Mouse (Mus musculus): ENCODE data around the gene Palm2. TPM values are rescaled to one million over a fixed set of nuclear protein-coding genes. Genes with fewer than 3 reads are reported as not detected.

Palm2 gene
- total RNA-seq, 1 experiment = 1.8 TPM

GRCm38 (mm10) chr4:57574181-57574580, 140.1 kb downstream of the Palm2 start:
- TF ChIP-seq MAFK (IDR thresholded peaks at IDR 0.05; ENCODE audit: insufficient read depth, low read depth, low read length) = no peak
- in situ Hi-C loops (cut with MboI; ENCODE audit: low sequenced_read_pairs in 2 of 2, unreplicated experiment in 2 of 2) = no loop called here
- H3K9ac ChIP-seq (ENCODE audit: insufficient read depth, low read depth, low read length, poor library complexity, severe bottlenecking) = no peak overlapping the region
- no peak for DNase-seq (ENCODE audit: low read depth, low spot score)
- H3K9me3 ChIP-seq (ENCODE audit: control insufficient read depth, insufficient read depth, low read depth, low read length) = no peaks in the 10 kb centered on the region
- no peaks in the 10 kb centered on the region for H3K36me3 ChIP-seq (ENCODE audit: control insufficient read depth, insufficient read depth, low read length, poor library complexity, severe bottlenecking)
- no peak overlapping the region for H3K27ac ChIP-seq (ENCODE audit: insufficient read depth, low read depth, low read length, poor library complexity, severe bottlenecking)
- H3K4me3 ChIP-seq (ENCODE audit: insufficient read depth in 1 of 2, low read depth in 1 of 2, low read length in 2 of 2, poor library complexity in 1 of 2, severe bottlenecking in 1 of 2) = no peak overlapping the region
- H3K4me1 ChIP-seq (ENCODE audit: control insufficient read depth in 2 of 2, insufficient read depth in 2 of 2, low read length in 2 of 2, poor library complexity in 1 of 2) = no peaks in the 10 kb centered on the region

GRCm38 (mm10) chr4:57574646-57575045, 140.6 kb downstream of the Palm2 start:
- Histone ChIP-seq H3K27ac (ENCODE audit: insufficient read depth, low read depth, low read length, poor library complexity, severe bottlenecking) (no peak overlapping the region), H3K9ac (ENCODE audit: insufficient read depth, low read depth, low read length, poor library complexity, severe bottlenecking) (no peak overlapping the region), H3K36me3 (ENCODE audit: control insufficient read depth, insufficient read depth, low read length, poor library complexity, severe bottlenecking) (no peaks in the 10 kb centered on the region), H3K4me3 (ENCODE audit: insufficient read depth in 1 of 2, low read depth in 1 of 2, low read length in 2 of 2, poor library complexity in 1 of 2, severe bottlenecking in 1 of 2) (no peak overlapping the region), H3K9me3 (ENCODE audit: control insufficient read depth, insufficient read depth, low read depth, low read length) (no peaks in the 10 kb centered on the region), H3K4me1 (ENCODE audit: control insufficient read depth in 2 of 2, insufficient read depth in 2 of 2, low read length in 2 of 2, poor library complexity in 1 of 2) (no peaks in the 10 kb centered on the region)
- no peak for DNase-seq (ENCODE audit: low read depth, low spot score)
- in situ Hi-C loops (cut with MboI; ENCODE audit: low sequenced_read_pairs in 2 of 2, unreplicated experiment in 2 of 2) = no loop called here
- TF ChIP-seq HCFC1 (IDR thresholded peaks at IDR 0.05; ENCODE audit: borderline replicate concordance, insufficient read depth, low read length) (no peak), ZC3H11A (IDR thresholded peaks at IDR 0.05; ENCODE audit: borderline replicate concordance, low read depth, low read length) (no peak), CHD2 (IDR thresholded peaks at IDR 0.05; ENCODE audit: low read depth, low read length) (no peak), ZNF384 (IDR thresholded peaks at IDR 0.05; ENCODE audit: low read depth, low read length) (no peak), MAFK (IDR thresholded peaks at IDR 0.05; ENCODE audit: insufficient read depth, low read depth, low read length) (no peak)

GRCm38 (mm10) chr4:57575686-57576085, 141.6 kb downstream of the Palm2 start:
- H3K9ac ChIP-seq (ENCODE audit: insufficient read depth, low read depth, low read length, poor library complexity, severe bottlenecking) = no peak overlapping the region
- H3K4me3 ChIP-seq (ENCODE audit: insufficient read depth in 1 of 2, low read depth in 1 of 2, low read length in 2 of 2, poor library complexity in 1 of 2, severe bottlenecking in 1 of 2) = no peak overlapping the region
- H3K9me3 ChIP-seq (ENCODE audit: control insufficient read depth, insufficient read depth, low read depth, low read length) = no peaks in the 10 kb centered on the region
- in situ Hi-C loops (cut with MboI; ENCODE audit: low sequenced_read_pairs in 2 of 2, unreplicated experiment in 2 of 2) = no loop called here
- no peak overlapping the region for H3K27ac ChIP-seq (ENCODE audit: insufficient read depth, low read depth, low read length, poor library complexity, severe bottlenecking)
- no peaks in the 10 kb centered on the region for H3K4me1 ChIP-seq (ENCODE audit: control insufficient read depth in 2 of 2, insufficient read depth in 2 of 2, low read length in 2 of 2, poor library complexity in 1 of 2)
- no peak for TF ChIP-seq ZNF384 (IDR thresholded peaks at IDR 0.05; ENCODE audit: low read depth, low read length)
- no peak for TF ChIP-seq HCFC1 (IDR thresholded peaks at IDR 0.05; ENCODE audit: borderline replicate concordance, insufficient read depth, low read length)
- no peak for TF ChIP-seq ZC3H11A (IDR thresholded peaks at IDR 0.05; ENCODE audit: borderline replicate concordance, low read depth, low read length)
- no peak for TF ChIP-seq MAFK (IDR thresholded peaks at IDR 0.05; ENCODE audit: insufficient read depth, low read depth, low read length)
- TF ChIP-seq CHD2 (IDR thresholded peaks at IDR 0.05; ENCODE audit: low read depth, low read length) = no peak
- H3K36me3 ChIP-seq (ENCODE audit: control insufficient read depth, insufficient read depth, low read length, poor library complexity, severe bottlenecking) = no peaks in the 10 kb centered on the region
- no peak for DNase-seq (ENCODE audit: low read depth, low spot score)

- H3K27ac ChIP-seq (ENCODE audit: insufficient read depth, low read depth, low read length, poor library complexity, severe bottlenecking) = no peak overlapping the region
- TF ChIP-seq MAFK (IDR thresholded peaks at IDR 0.05; ENCODE audit: insufficient read depth, low read depth, low read length) (no peak), ZNF384 (IDR thresholded peaks at IDR 0.05; ENCODE audit: low read depth, low read length) (no peak), ZC3H11A (IDR thresholded peaks at IDR 0.05; ENCODE audit: borderline replicate concordance, low read depth, low read length) (no peak), CHD2 (IDR thresholded peaks at IDR 0.05; ENCODE audit: low read depth, low read length) (no peak), HCFC1 (IDR thresholded peaks at IDR 0.05; ENCODE audit: borderline replicate concordance, insufficient read depth, low read length) (no peak)
Measured at GRCm38 (mm10) chr4:57576095-57576494, 142.0 kb downstream of the Palm2 start.

GRCm38 (mm10) chr4:57579683-57580082, 145.6 kb downstream of the Palm2 start:
- Histone ChIP-seq H3K36me3 (ENCODE audit: control insufficient read depth, insufficient read depth, low read length, poor library complexity, severe bottlenecking) (no peaks in the 10 kb centered on the region), H3K4me1 (ENCODE audit: control insufficient read depth in 2 of 2, insufficient read depth in 2 of 2, low read length in 2 of 2, poor library complexity in 1 of 2) (no peaks in the 10 kb centered on the region), H3K4me3 (ENCODE audit: insufficient read depth in 1 of 2, low read depth in 1 of 2, low read length in 2 of 2, poor library complexity in 1 of 2, severe bottlenecking in 1 of 2) (no peak overlapping the region), H3K9ac (ENCODE audit: insufficient read depth, low read depth, low read length, poor library complexity, severe bottlenecking) (no peak overlapping the region), H3K9me3 (ENCODE audit: control insufficient read depth, insufficient read depth, low read depth, low read length) (no peaks in the 10 kb centered on the region), H3K27ac (ENCODE audit: insufficient read depth, low read depth, low read length, poor library complexity, severe bottlenecking) (no peak overlapping the region)
- in situ Hi-C loops (cut with MboI; ENCODE audit: low sequenced_read_pairs in 2 of 2, unreplicated experiment in 2 of 2) = no loop called here
- TF ChIP-seq HCFC1 (IDR thresholded peaks at IDR 0.05; ENCODE audit: borderline replicate concordance, insufficient read depth, low read length) (no peak), MAFK (IDR thresholded peaks at IDR 0.05; ENCODE audit: insufficient read depth, low read depth, low read length) (no peak), ZC3H11A (IDR thresholded peaks at IDR 0.05; ENCODE audit: borderline replicate concordance, low read depth, low read length) (no peak), ZNF384 (IDR thresholded peaks at IDR 0.05; ENCODE audit: low read depth, low read length) (no peak), CHD2 (IDR thresholded peaks at IDR 0.05; ENCODE audit: low read depth, low read length) (no peak)
- no peak for DNase-seq (ENCODE audit: low read depth, low spot score)

More at GRCm38 (mm10) chr4:57576095-57576494, 142.0 kb downstream of the Palm2 start:
- no peak overlapping the region for H3K9ac ChIP-seq (ENCODE audit: insufficient read depth, low read depth, low read length, poor library complexity, severe bottlenecking)
- no peaks in the 10 kb centered on the region for H3K36me3 ChIP-seq (ENCODE audit: control insufficient read depth, insufficient read depth, low read length, poor library complexity, severe bottlenecking)
- DNase-seq (ENCODE audit: low read depth, low spot score) = no peak
- no peaks in the 10 kb centered on the region for H3K4me1 ChIP-seq (ENCODE audit: control insufficient read depth in 2 of 2, insufficient read depth in 2 of 2, low read length in 2 of 2, poor library complexity in 1 of 2)
- no peak overlapping the region for H3K4me3 ChIP-seq (ENCODE audit: insufficient read depth in 1 of 2, low read depth in 1 of 2, low read length in 2 of 2, poor library complexity in 1 of 2, severe bottlenecking in 1 of 2)
- in situ Hi-C loops (cut with MboI; ENCODE audit: low sequenced_read_pairs in 2 of 2, unreplicated experiment in 2 of 2) = no loop called here
- no peaks in the 10 kb centered on the region for H3K9me3 ChIP-seq (ENCODE audit: control insufficient read depth, insufficient read depth, low read depth, low read length)
